Mouse (Mus musculus) G1E (cell line): ENCODE results near the gene Ggcx.

Source experiments
- CTCF ChIP-seq: IDR thresholded peaks from 2 replicates; pipeline ENCODE4 v1.5.1; 2012; ENCODE audit warnings: low read depth, low read length, inconsistent platforms, mixed read lengths
- TAL1 ChIP-seq: conservative IDR thresholded peaks from 2 replicates; pipeline ENCODE4 v1.6.1; 2012; ENCODE audit warnings: low read depth, low read length, inconsistent platforms, mixed read lengths

- TF ChIP-seq TAL1 = no peak
- no peak for TF ChIP-seq CTCF
Measured at GRCm38 (mm10) chr6:72476836-72477235, 62.7 kb downstream of the Ggcx start.
